Mouse (Mus musculus) heart, adult 2 months (tissue): ENCODE results near the gene Pacs1.

Experiments used
- CTCF ChIP-seq: fragments of 200-600 bp; IDR thresholded peaks from 2 replicates; pipeline ENCODE4 v1.8.1; 2022; ENCODE audit warnings: antibody characterized with exemption, mild to moderate bottlenecking, moderate library complexity
- EP300 ChIP-seq: fragments of 200-500 bp; IDR thresholded peaks from 2 replicates; pipeline ENCODE4 v1.6.1; 2011; ENCODE audit warnings: low read depth, low read length, control low read depth; ENCODE audit not compliant: insufficient read depth

DNA sequence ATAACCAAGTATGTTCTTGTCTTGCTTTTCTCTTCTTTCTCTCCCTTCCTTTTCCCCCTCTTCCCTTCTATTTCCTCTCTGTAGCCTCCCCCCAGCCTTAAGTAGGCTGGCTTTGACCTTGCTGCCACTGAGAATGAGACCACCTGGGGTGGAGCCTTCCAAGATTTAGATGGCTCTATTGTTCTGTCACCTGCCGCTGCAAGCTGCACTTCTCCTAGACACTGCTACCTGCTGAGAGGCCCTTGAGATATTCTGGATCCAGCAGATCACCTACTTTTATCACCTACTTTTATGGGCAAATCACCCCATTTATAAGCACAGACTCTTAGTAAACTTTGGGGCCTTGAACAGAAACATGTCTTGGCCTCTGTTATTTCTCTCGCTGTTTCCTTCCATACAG is 48.3 kb downstream of the Pacs1 start:
- TF ChIP-seq EP300 (no peak), CTCF (no peak)
